Mouse (Mus musculus) neural tube, postnatal 0 days (tissue): ENCODE data around the gene Ccdc182. TPM values are rescaled to one million over a fixed set of nuclear protein-coding genes. Genes with fewer than 3 reads are reported as not detected.

Experiments
- polyA plus RNA-seq: library from polyadenylated mRNA; unstranded; fragments of >200 nt; fragmentation: Nextera tagmentation; extraction: Ambion mirVana; gene quantifications from 2 replicates; pipeline ENCODE4 v1.2.1, GENCODE M21; 2015

Ccdc182 gene
- not detected in 2 replicates for polyA plus RNA-seq

GRCm38 (mm10) chr11:88293631-88294393 is at the start of gene Ccdc182:
Ccdc182 (plus strand) TSS chr11:88294058.

Other genes starting within 250 kb of the Ccdc182 start
- 126 and 133 TPM in 2 replicates for gene Srsf1, start 246.7 kb upstream of the Ccdc182 start, polyA plus RNA-seq
- gene Vezf1, start 225.8 kb upstream of the Ccdc182 start, polyA plus RNA-seq = 28.3 and 28.8 TPM in 2 replicates
- 46.9 and 48.7 TPM in 2 replicates for gene Cuedc1, start 196.0 kb upstream of the Ccdc182 start, polyA plus RNA-seq
- 59.6 and 60.6 TPM in 2 replicates for gene Mrps23, start 89.7 kb upstream of the Ccdc182 start, polyA plus RNA-seq